Mouse (Mus musculus) cerebellum, adult 2 months (tissue): ENCODE data around the gene Ptbp3. TPM values are rescaled to one million over a fixed set of nuclear protein-coding genes. Genes with fewer than 3 reads are reported as not detected.

Experiments used
- DNase-seq, 2 experiments: peaks; one replicate each; pipeline ENCODE4 v3.0.0; 2021
- H3K27ac ChIP-seq: fragments of 200-500 bp; 2 replicates; pipeline ENCODE4 v1.5.1; 2012; ENCODE audit warnings: low read length, control low read depth, inconsistent platforms; ENCODE audit not compliant: insufficient read depth
- H3K27me3 ChIP-seq: fragments of 200-500 bp; 2 replicates; pipeline ENCODE4 v1.6.1; 2012; ENCODE audit warnings: inconsistent platforms, mild to moderate bottlenecking, low read length, moderate library complexity; ENCODE audit not compliant: control insufficient read depth, insufficient read depth
- H3K4me1 ChIP-seq: fragments of 200-500 bp; 2 replicates; pipeline ENCODE4 v1.6.1; 2011; ENCODE audit warnings: low read length; ENCODE audit not compliant: control insufficient read depth, insufficient read depth
- H3K4me3 ChIP-seq: fragments of 200-500 bp; replicated peaks from 2 replicates; pipeline ENCODE3; 2011; ENCODE audit warnings: mild to moderate bottlenecking, low read depth, low read length, control low read depth; ENCODE audit not compliant: insufficient read depth
- CTCF ChIP-seq: fragments of 200-500 bp; IDR thresholded peaks from 2 replicates; pipeline ENCODE4 v1.5.1; 2011; ENCODE audit warnings: low read depth, mild to moderate bottlenecking, control low read depth, low read length, moderate library complexity, borderline replicate concordance; ENCODE audit not compliant: insufficient read depth
- POLR2A ChIP-seq: fragments of 200-500 bp; IDR thresholded peaks from 2 replicates; pipeline ENCODE4 v1.6.1; 2011; ENCODE audit warnings: low read length, control low read depth, borderline replicate concordance; ENCODE audit not compliant: insufficient read depth
- WGBS: fragments of 180-500 bp; shearing (Covaris S2); methylation state at CpG from one replicate; pipeline ENCODE4 v1.1.7; 2018; 5-methylcytosine and 5-hydroxymethylcytosine counted together
- polyA plus RNA-seq: library from polyadenylated mRNA; depleted of rRNA; stranded (reverse); fragments of >200 nt; gene quantifications from 2 replicates; pipeline ENCODE4 v1.2.3, GENCODE M21; 2012

Gene Ptbp3
- polyA plus RNA-seq, 1 experiment = 6.7 TPM

DNA sequence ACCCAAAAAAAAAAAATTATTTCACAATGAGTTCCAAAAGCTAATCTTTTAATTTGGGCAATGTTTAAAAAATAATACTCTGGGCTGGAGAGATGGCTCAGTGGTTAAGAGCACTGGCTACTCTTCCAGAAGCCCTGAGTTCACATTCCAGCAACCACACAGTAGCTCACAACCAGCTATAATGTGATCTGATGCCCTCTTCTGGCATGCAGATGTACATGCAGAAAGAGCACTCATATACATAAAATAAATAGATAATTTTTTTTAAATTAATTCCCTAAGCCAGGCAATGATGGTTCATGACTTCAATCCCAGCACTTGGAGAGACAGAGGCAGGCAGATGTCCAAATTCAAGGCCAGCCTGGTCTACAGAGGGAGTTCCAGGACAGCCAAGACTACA lies 6.2 kb downstream of the Ptbp3 start:
- TF ChIP-seq POLR2A (no peak), CTCF (no peak)
- Histone ChIP-seq H3K27ac (no peak overlapping the region), H3K27me3 (no peaks in the 10 kb centered on the region), H3K4me1 (no peaks in the 10 kb centered on the region), H3K4me3 (no peak overlapping the region)
- no peak for DNase-seq

DNA sequence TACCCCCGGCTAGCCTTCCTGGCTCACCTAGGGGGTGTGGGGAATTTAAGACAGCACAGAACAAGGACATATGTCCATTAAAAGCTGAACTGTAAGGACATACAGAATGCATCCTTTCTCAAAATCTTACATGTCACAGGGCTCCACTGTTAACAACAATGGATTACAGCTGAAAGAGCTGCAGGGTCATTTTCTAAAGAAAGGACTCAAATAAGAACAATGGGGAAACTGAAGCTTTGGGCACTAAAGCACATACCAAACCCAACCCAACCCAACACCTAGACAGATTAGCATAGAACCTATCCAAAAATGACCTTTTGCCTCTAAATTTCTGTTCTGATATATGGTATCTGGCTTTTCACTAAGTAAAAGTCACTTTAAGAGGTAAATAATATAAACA lies 12.9 kb downstream of the Ptbp3 start:
- H3K4me3 ChIP-seq = no peak overlapping the region
- no peak for DNase-seq
- no peaks in the 10 kb centered on the region for H3K27me3 ChIP-seq
- WGBS = 97% methylated on average over 1 of the region's 1 CpGs
- TF ChIP-seq POLR2A = no peak
- TF ChIP-seq CTCF = no peak
- H3K27ac ChIP-seq = no peak overlapping the region
- H3K4me1 ChIP-seq = no peaks in the 10 kb centered on the region

GRCm38 (mm10) chr4:59535624-59536023 lies 13.5 kb downstream of the Ptbp3 start:
- no peak for TF ChIP-seq POLR2A

DNA sequence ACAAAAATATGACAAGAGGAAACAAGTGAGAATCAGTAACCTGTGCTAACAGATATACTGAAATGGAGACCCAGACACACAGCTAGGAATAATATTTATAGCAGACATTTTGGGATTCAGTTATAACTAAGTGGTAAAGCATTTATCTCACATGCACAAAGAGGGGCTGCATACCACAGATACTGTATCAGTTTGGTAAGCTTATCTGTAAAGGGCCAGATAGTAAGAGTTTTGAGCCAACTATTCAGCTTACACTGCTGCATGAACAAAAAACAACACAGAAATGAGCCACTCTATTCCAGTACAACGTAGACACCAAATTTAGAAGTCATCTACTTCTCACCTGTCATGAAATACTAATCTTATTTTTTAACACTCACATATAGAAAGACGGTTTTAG lies 15.9 kb downstream of the Ptbp3 start:
- H3K27ac ChIP-seq = no peak overlapping the region
- H3K27me3 ChIP-seq = no peaks in the 10 kb centered on the region
- H3K4me1 ChIP-seq = no peaks in the 10 kb centered on the region
- no peak for TF ChIP-seq POLR2A
- TF ChIP-seq CTCF = no peak
- WGBS = 85% methylated on average over 2 of the region's 2 CpGs
- no peak for DNase-seq
- no peak overlapping the region for H3K4me3 ChIP-seq

More at GRCm38 (mm10) chr4:59535624-59536023, 13.5 kb downstream of the Ptbp3 start:
- no peak for DNase-seq
- no peaks in the 10 kb centered on the region for H3K4me1 ChIP-seq
- H3K27ac ChIP-seq = no peak overlapping the region
- H3K4me3 ChIP-seq = no peak overlapping the region
- H3K27me3 ChIP-seq = no peaks in the 10 kb centered on the region

DNA sequence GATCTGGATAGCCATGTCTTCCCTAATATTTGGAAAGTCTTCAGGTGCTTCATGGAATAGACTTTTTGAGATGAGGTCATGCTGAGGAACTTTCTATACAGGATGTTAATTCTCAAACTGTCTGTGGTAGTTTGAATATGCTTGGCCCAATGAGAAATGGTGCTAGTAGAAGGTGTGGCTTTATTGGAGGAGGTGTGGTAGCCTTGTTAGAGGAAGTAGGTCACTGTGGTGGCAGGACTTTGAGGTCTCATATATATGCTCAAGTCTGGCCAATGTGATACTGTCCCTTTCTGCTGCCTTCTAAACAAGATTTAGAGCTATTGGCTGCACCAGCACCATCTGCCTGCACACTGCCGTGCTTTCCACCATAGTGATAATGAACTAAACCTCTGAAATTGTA lies 18.0 kb downstream of the Ptbp3 start:
- Histone ChIP-seq H3K27ac (no peak overlapping the region), H3K4me3 (no peak overlapping the region), H3K4me1 (no peaks in the 10 kb centered on the region), H3K27me3 (no peaks in the 10 kb centered on the region)
- DNase-seq = no peak
- WGBS = 89% methylated on average over 1 of the region's 1 CpGs
- TF ChIP-seq POLR2A (no peak), CTCF (no peak)

DNA sequence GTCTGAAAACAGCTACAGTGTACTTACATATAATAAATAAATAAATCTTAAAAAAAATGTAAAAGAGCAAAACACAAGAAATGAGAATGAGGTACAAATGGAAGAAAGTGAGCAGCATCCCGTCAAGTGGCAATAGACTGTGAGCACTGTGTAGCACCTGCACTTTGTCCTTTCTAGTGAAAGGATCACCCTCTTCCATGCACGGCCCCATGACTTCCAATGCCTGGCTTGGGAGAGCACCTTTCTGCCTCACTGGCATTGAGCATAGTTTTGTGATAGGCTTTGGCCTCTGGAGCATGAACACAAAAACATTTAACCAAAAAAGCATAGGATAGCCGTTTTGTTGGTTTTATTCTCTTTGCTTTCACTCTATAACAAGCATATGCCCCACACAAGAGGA lies 21.7 kb downstream of the Ptbp3 start:
- Histone ChIP-seq H3K4me1 (no peaks in the 10 kb centered on the region), H3K27me3 (no peaks in the 10 kb centered on the region), H3K27ac (no peak overlapping the region), H3K4me3 (no peak overlapping the region)
- DNase-seq = no peak
- 95% methylated on average over 3 of the region's 3 CpGs for WGBS
- TF ChIP-seq CTCF = no peak
- TF ChIP-seq POLR2A = no peak

- WGBS = 70% methylated on average over 2 of the region's 2 CpGs
- Histone ChIP-seq H3K4me3 (no peak overlapping the region), H3K27me3 (no peaks in the 10 kb centered on the region), H3K27ac (no peak overlapping the region), H3K4me1 (no peaks in the 10 kb centered on the region)
- DNase-seq = no peak
- TF ChIP-seq CTCF (no peak), POLR2A (no peak)
These were observed 22.4 kb downstream of the Ptbp3 start for GRCm38 (mm10) chr4:59526728-59527127.

DNA sequence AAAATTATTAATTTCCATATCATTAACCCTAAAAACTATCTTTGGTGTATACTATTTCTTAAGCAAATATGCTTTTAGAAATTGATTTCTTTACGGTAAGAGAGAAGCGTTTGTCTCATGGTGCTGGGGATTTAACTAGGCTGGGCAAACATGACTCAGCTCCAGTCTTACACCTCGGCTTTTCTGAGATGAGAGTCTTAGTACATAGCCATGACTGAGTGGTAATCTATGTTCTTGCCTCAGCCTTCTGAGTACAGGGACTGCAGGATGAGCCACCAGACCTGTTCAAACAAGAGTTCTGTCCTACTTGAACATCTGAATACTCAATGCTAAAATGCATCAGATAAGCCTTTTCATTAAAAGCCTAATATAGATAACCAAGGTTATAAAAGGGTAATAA lies 24.3 kb downstream of the Ptbp3 start:
- TF ChIP-seq POLR2A (no peak), CTCF (no peak)
- Histone ChIP-seq H3K27me3 (no peaks in the 10 kb centered on the region), H3K27ac (no peak overlapping the region), H3K4me3 (no peak overlapping the region), H3K4me1 (no peaks in the 10 kb centered on the region)
- DNase-seq = no peak
- WGBS = 77% methylated on average over 3 of the region's 3 CpGs

DNA sequence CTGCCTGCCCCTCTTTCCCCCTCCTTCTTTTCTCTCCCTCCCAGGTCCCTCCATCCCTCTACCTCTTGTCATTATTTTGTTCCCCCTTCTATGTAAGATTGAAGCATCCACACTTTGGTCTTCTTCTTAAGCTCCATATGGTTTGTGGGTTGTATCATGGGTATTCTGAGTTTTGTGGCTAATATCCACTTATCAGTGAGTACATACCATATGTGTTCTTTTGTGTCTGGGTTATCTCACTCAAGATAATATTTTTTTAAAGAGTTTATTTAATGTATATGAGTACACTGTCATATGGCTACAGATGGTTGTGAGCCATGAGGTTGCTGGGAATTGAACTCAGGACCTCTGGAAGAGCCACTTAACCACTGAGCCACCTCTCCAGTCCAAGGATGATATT lies 38.8 kb downstream of the Ptbp3 start:
- no peak for TF ChIP-seq CTCF
- no peak for TF ChIP-seq POLR2A

More for the DNA sequence above, 38.8 kb downstream of the Ptbp3 start:
- Histone ChIP-seq H3K27me3 (no peaks in the 10 kb centered on the region), H3K4me1 (no peaks in the 10 kb centered on the region), H3K4me3 (no peak overlapping the region), H3K27ac (no peak overlapping the region)
- DNase-seq = no peak
